Mouse (Mus musculus) bone marrow macrophage, adult 2 months (primary cell): Measurements from ENCODE around the gene Tex46. TPM values are rescaled to one million over a fixed set of nuclear protein-coding genes. Genes with fewer than 3 reads are reported as not detected.

Source experiments
- H3K27ac ChIP-seq: 2 replicates; pipeline ENCODE4 v1.5.1; 2012; ENCODE audit warnings: low read depth, low read length; ENCODE audit not compliant: insufficient read depth
- H3K4me1 ChIP-seq: 2 replicates; pipeline ENCODE4 v1.6.1; 2012; ENCODE audit warnings: low read length; ENCODE audit not compliant: control insufficient read depth, insufficient read depth
- H3K4me3 ChIP-seq: 2 replicates; pipeline ENCODE4 v1.5.1; 2012; ENCODE audit warnings: mild to moderate bottlenecking, low read length, moderate library complexity; ENCODE audit not compliant: insufficient read depth
- CTCF ChIP-seq: IDR thresholded peaks from 2 replicates; pipeline ENCODE4 v1.5.1; 2012; ENCODE audit warnings: low read depth, mild to moderate bottlenecking, low read length, moderate library complexity
- POLR2A ChIP-seq: IDR thresholded peaks from 2 replicates; pipeline ENCODE4 v1.6.1; 2012; ENCODE audit warnings: mild to moderate bottlenecking, low read depth, low read length, borderline replicate concordance
- polyA plus RNA-seq: library from polyadenylated mRNA; stranded (reverse); fragments of >200 nt; gene quantifications from 2 replicates; pipeline ENCODE4 v1.2.4, GENCODE M21; 2012; ENCODE audit not compliant: missing spikeins, insufficient read depth, insufficient read length

The Tex46 gene
- polyA plus RNA-seq, 1 experiment = not detected

- Histone ChIP-seq H3K4me3 (no peak within 1 kb of the TSS), H3K27ac (no peak within 1 kb of the TSS), H3K4me1 (peaks cover 7% of the 10 kb centered on the region)
- no peak for TF ChIP-seq POLR2A
- no peak for TF ChIP-seq CTCF
Observed at GRCm38 (mm10) chr4:136622388-136622787, 12.2 kb downstream of the Tex46 start, which contains the start of gene Lactbl1. Gene Lactbl1 (plus strand): TSS chr4:136622621.

GRCm38 (mm10) chr4:136626590-136626989, 16.4 kb downstream of the Tex46 start:
- TF ChIP-seq CTCF (no peak), POLR2A (no peak)
- H3K27ac ChIP-seq = no peak overlapping the region

GRCm38 (mm10) chr4:136631237-136631994, 21.2 kb downstream of the Tex46 start:
- H3K27ac ChIP-seq = no peak overlapping the region
- no peak for TF ChIP-seq CTCF
- TF ChIP-seq POLR2A = no peak
- H3K4me1 ChIP-seq = peaks cover 5% of the 10 kb centered on the region
- no peak overlapping the region for H3K4me3 ChIP-seq

More at GRCm38 (mm10) chr4:136626590-136626989, 16.4 kb downstream of the Tex46 start:
- Histone ChIP-seq H3K4me3 (no peak overlapping the region), H3K4me1 (peaks cover 7% of the 10 kb centered on the region)

GRCm38 (mm10) chr4:136635995-136636394, 25.8 kb downstream of the Tex46 start:
- H3K4me3 ChIP-seq = no peak overlapping the region
- H3K4me1 ChIP-seq = no peaks in the 10 kb centered on the region
- TF ChIP-seq POLR2A (no peak), CTCF (no peak)
- no peak overlapping the region for H3K27ac ChIP-seq

- TF ChIP-seq CTCF = no peak
- no peak for TF ChIP-seq POLR2A
- Histone ChIP-seq H3K27ac (no peak overlapping the region), H3K4me3 (no peak overlapping the region), H3K4me1 (no peaks in the 10 kb centered on the region)
Observed at GRCm38 (mm10) chr4:136636511-136636910, 26.3 kb downstream of the Tex46 start.

GRCm38 (mm10) chr4:136636983-136637562, 26.8 kb downstream of the Tex46 start:
- no peak overlapping the region for H3K4me3 ChIP-seq
- no peak for TF ChIP-seq POLR2A
- TF ChIP-seq CTCF = no peak

GRCm38 (mm10) chr4:136637563-136638229, 27.5 kb downstream of the Tex46 start:
- H3K4me1 ChIP-seq = no peaks in the 10 kb centered on the region
- no peak for TF ChIP-seq CTCF
- TF ChIP-seq POLR2A = no peak
- peak overlapping the region; percentile 26 for H3K4me3 ChIP-seq

More at GRCm38 (mm10) chr4:136636983-136637562, 26.8 kb downstream of the Tex46 start:
- Histone ChIP-seq H3K4me1 (no peaks in the 10 kb centered on the region), H3K27ac (no peak overlapping the region)

GRCm38 (mm10) chr4:136638230-136638750, 28.1 kb downstream of the Tex46 start:
- Histone ChIP-seq H3K27ac (no peak overlapping the region), H3K4me1 (no peaks in the 10 kb centered on the region)
- TF ChIP-seq POLR2A = no peak
- TF ChIP-seq CTCF = no peak

More at GRCm38 (mm10) chr4:136637563-136638229, 27.5 kb downstream of the Tex46 start:
- no peak overlapping the region for H3K27ac ChIP-seq

GRCm38 (mm10) chr4:136638890-136639289, 28.7 kb downstream of the Tex46 start:
- Histone ChIP-seq H3K4me1 (no peaks in the 10 kb centered on the region), H3K4me3 (no peak overlapping the region), H3K27ac (no peak overlapping the region)
- TF ChIP-seq POLR2A (no peak), CTCF (no peak)

More at GRCm38 (mm10) chr4:136638230-136638750, 28.1 kb downstream of the Tex46 start:
- H3K4me3 ChIP-seq = no peak overlapping the region
